Mouse (Mus musculus): Measurements from ENCODE around the gene Rft1. TPM values are rescaled to one million over a fixed set of nuclear protein-coding genes. Genes with fewer than 3 reads are reported as not detected.

Rft1 gene
- total RNA-seq (2021): 10 to 100 TPM in 1 of 2 experiments, 1 to 10 TPM in 1; 9.6 to 10.5 TPM

GRCm38 (mm10) chr14:30653943-30654659, at the start of gene Rft1:
Gene Rft1, plus strand, starts transcription at chr14:30654360.
- DNase-seq: peak; percentile 100

GRCm38 (mm10) chr14:30606817-30607216, 47.3 kb upstream of the Rft1 start:
- no peak for DNase-seq

- no peak for DNase-seq
Observed at GRCm38 (mm10) chr14:30607696-30608095, 46.5 kb upstream of the Rft1 start.

DNA sequence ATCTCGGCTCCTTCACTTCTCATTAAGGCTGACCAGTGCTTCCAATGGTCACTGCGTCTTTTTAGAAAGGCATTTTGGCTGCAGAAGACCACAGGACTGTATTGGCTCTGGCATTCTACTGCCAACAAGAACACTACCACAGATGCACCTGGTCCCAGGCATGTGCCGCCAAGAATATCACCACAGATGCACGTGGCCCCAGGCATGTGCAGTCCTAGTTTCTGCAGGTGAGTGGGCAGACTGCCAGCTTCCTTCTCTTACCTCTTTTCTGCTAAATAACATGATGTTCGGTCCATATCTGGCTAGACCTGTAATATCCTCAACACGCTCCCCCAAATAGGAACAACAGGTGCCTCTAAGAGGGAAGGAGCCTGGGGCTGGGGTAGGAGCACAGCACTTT, 46.0 kb upstream of the Rft1 start:
- no peak for DNase-seq

- no peak for DNase-seq
Observed at GRCm38 (mm10) chr14:30609499-30609898, 44.7 kb upstream of the Rft1 start.

GRCm38 (mm10) chr14:30610304-30610703, 43.9 kb upstream of the Rft1 start:
- no peak for DNase-seq

DNA sequence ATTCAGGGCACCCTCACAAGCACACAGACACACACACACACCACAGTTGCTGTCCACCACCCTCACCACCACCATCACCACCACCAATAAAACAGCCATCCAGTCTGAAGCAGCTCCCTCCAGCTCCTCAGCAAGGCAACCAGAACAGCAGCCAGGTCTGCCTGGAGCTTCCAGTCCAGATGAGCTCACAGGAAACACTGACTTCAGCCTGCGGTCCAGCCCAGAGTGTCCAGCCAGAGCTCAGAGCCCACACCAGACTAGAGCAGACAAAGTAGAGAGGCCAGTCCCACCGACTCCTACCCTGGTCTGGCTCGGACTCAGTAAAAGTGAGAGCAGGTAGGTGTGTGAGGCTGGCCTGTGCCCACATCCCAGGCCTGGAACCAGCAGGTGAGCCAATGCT, 43.2 kb upstream of the Rft1 start:
- DNase-seq: no peak

GRCm38 (mm10) chr14:30612523-30612922, 41.6 kb upstream of the Rft1 start:
- DNase-seq: peak; percentile 91

DNA sequence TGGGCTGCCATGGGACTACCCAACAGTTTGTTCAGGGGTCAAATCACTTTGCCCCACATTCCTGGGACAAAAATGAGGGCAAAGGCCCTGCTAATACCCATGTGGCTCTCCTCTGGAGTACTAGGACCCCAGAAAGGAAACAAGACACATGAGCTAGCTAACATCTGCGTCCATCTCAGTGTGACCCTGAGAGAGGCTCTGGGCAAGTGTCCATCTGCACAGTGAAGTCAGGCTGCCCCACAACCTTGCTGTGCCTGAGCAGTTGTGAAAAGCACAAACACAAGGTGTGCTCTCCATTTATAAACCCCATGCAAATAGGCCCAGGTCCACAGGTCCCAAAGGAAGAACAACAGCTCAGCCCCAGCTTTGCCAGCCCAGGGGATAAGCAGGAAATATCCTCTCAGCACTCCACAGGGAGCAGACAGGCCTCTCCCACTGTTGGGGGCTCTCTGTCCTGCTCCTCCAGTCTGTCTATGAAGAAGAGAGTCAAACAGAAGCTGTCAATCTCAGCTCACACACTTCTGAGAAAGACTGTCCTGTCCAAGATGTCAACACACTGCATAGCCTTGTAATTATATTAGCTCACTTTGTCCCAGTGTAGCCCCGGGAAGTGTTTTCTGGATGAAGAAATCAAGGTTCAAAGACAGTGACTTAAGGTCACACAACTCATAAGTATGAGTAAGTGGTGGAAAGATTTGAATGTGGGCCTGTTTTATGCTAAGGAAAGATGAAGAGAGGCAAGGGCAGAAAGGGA, 41.0 kb upstream of the Rft1 start:
- no peak for DNase-seq

DNA sequence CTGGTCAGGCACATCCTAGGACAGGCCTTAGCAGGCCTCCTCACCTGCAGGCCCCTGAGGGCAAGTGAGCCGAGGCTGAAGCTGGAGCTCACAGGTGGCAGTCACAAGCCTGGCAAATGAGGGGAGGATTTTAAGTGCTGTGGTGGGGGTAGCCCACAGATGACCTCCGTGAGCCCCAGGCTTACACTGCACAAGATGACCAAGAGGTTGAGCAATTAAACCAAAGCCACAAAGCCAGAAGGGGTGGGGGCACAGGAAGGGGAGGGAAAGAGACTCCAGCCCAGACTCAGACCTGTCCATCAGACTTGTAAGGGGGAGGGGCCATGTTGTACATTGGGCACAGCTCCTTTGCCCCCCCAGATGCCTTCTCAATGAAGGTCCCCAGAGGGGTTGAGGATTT, 37.4 kb upstream of the Rft1 start:
- DNase-seq: no peak

DNA sequence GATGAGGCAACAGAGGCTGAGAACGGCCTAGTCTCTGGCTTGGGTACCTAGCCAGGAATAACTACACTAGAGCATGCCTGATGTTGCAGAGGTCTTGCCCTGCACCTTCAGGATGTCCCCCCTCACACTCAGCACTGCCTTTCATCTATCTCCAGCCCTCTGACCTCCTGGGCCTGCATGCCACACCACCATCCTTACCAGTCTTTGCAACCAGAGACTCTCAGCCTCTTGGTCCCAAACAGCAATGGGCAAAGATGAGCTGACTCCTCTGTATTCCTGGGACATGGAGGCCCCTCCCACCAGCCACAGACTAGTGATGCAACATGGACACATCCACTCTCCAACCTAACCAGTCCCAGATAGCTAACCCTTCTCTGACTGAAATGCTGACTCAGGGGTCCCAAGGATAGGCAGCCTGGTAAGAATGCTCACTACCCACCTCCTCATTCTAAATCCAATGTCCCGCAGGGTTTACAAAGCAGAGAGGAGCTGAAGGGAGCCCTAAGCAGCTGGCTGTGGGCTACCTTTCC, 35.3 kb upstream of the Rft1 start:
- no peak for DNase-seq

DNA sequence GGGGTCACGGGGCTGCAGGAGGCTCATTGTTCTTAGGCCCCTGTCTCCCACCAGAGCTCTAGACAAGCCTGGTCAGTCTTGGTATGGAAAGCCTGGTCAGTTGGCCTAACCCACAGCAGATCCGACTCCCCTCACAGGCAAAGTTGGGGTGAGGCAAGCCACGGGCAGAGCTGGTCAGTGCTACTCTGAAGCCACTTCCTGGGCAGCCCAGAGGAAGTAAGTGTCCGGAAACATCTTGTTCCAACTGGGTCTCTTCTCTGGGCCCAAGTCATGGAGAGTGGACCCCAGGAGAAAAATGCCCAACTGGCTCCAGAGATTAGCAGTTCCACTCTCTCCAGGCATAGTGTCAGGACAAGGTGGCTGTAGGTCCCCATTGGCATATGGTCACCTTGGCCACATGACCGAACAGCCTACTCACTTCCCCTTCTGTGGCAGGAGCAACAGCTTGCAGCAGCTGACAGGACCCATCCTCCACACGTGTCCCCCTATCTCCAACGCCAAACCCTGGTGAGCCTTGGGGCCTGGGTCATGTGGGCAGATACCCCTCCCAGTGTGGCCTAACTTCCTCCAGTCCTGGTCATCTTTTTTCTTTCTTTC, 34.1 kb upstream of the Rft1 start:
- DNase-seq: no peak

- DNase-seq: no peak
Observed at GRCm38 (mm10) chr14:30622130-30622529, 32.0 kb upstream of the Rft1 start.

GRCm38 (mm10) chr14:30622556-30622955, 31.6 kb upstream of the Rft1 start:
- no peak for DNase-seq

DNA sequence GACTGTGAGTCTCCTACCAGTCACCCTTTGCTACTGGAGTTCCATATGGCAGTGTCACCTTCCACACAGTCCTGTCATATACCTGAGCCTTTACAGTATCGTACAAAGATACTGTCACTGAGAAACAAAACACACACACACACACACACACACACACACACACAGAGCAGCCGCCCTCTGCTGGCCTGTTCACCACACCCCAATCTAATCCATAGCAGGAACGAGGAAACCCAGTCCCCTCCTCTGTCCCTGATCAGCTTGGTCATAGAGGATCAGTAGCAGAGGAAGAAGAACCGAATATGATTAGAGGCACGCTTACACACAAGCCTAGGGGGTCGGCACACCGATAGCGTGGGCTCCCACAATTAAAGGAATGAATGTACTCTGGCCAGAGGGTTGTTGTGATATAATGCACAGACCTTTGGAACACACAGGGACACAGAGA, 29.9 kb upstream of the Rft1 start:
- no peak for DNase-seq

- peak; percentile 62 for DNase-seq
Observed at GRCm38 (mm10) chr14:30625131-30625807, 28.9 kb upstream of the Rft1 start.

DNA sequence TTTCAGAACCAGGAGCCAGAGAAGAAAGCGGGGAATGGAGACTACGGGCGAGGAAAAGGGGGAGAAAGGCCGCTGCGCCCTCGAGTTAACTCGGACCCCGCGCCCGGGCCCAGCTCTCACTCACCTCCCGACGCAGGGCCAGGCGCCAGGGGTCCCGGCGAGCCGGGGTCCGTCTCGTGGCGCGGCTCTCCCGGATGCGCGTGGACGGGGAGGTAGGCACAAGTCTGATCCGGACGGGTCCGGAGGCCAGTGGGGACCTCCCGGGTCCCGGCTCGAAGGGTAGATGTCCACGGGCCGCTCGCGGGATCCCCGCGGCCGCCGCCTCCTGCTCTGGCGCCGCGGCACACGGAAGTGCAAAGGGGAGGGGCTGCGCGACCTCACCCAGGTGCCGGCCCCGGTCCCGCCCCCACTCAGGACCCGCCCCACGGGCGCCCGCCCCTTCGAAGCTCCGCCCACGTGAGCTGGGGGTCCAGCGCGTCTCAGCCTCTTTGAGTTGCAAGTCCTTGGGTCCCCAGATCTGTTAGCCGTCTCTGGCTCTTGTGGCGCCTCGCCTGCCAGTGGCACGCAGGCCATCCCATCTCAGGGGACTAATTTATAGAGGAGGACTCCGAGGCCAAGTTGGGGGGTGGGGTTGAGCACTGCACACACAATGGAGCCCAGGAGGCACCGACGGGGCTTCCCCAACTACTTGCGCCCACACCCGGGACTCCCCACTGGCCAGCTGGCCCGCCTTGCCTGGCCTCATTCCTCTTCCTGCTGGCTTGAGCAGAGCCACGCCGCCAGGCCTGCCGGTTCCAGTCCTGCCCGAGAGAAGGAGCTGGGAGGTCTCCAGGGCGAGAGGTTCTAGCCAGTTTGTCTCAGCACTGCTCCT, 28.1 kb upstream of the Rft1 start, which contains the start of gene Prkcd:
Gene Prkcd, minus strand, starts transcription at position 355 of the 871 bp plus-strand sequence.
- DNase-seq: peak; percentile 86

- no peak for DNase-seq
Observed at GRCm38 (mm10) chr14:30626756-30627742, 27.1 kb upstream of the Rft1 start.

DNA sequence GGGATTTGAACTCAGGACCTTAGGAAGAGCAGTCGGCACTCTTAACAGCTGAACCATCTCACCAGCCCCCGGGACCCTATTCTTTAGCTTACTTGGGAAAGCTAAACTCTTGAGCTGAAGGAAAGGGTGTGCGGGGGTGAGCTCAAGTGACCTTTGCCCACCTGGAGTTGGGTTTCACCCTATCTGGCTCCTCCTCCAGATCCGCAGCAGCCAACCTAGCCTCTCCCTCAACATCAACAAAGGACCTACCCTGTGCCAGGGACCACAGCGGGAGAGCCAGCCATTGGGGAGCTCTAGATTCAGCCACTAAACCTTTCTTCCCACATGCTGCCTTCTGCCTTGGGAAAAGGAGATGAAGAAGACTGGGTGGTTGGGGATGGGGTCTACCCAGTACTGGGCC, 25.9 kb upstream of the Rft1 start:
- no peak for DNase-seq

- DNase-seq: no peak
Observed at GRCm38 (mm10) chr14:30629839-30630238, 24.3 kb upstream of the Rft1 start.

All from heart, postnatal 4 days (tissue).